Comparison of ENCODE assay signal across 15 mouse cellular contexts in the genomic region with DNA sequence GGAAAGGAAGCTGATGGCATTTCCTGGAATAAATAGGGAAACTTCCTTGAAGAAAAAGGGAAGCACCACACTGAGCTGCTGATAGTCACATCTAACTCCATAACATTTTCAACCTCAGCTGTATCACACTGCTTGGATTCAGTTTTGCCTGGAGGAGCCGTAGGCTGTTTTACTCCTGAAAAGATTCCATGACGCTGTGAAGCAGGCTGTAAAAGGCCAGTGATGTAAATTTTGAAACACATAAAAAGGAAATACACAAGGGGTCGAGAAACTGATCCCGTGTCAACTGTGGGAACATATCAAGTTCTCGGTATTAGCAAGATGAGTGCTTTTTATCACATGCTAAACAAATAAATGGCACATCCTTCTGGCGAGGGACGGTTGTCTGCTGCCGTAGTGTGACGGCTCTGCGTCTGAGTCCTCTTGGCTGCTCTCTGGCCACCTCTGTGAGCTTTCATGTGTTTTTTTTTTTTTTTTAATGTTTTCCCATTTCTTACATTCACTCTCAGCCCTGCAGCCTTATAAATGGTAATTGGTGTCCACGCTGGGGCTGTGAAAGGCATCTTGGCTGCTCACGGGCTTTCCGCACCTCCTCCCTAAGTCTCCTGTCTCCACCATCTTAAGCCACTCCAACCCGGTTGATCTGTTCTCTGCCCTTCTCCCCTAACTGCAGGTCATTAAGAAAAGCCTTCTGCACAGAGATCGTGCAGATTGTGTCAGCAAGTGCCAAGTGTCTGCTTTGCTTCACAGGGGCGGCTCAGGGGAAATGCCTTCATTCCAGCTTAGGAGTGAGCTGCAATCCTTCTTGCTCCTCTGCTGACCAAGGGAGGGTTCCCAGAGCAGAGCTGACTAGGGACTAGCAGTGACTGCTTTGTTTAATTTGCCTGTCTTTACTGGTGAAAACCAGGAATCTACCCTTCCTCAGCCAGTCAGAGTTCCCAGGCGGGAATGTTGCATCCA.
DNase-seq lines count a peak whose midpoint lies in the region; ATAC-seq and TF ChIP-seq lines count a peak whose summit lies in the region.
"Had no signal": no experiment of that assay in that cellular context is flagged by ENCODE, and none has a peak within 500 bp of the region (broad histone marks: within the 10 kb centered on the region; RNA-seq: fewer than 3 reads in every experiment).

No protein-coding gene starts in this region.

- H3K9me3 ChIP-seq in heart, embryonic 14.5 days (ENCODE audit: control insufficient read depth, low read length): no peaks in the 10 kb centered on the region
- H3K9me3 ChIP-seq in lung, postnatal 0 days (ENCODE audit: low read length): no peaks in the 10 kb centered on the region
- H3K9me3 ChIP-seq in intestine, embryonic 15.5 days: no peaks in the 10 kb centered on the region
- no peaks in the 10 kb centered on the region for H3K9me3 ChIP-seq in stomach, embryonic 16.5 days (replicated peaks; ENCODE audit: control insufficient read depth, low read length)
- H3K9me3 ChIP-seq: hindbrain, embryonic 12.5 days had no signal

- no peak for TF ChIP-seq EP300 in lung, postnatal 0 days (IDR thresholded peaks at IDR 0.05)

- H3K36me3 ChIP-seq in heart, embryonic 14.5 days (ENCODE audit: control insufficient read depth, insufficient read depth, low read length): no peaks in the 10 kb centered on the region
- no peaks in the 10 kb centered on the region for H3K36me3 ChIP-seq in lung, postnatal 0 days (ENCODE audit: insufficient read depth, low read length)
- H3K36me3 ChIP-seq in intestine, embryonic 15.5 days: no peaks in the 10 kb centered on the region
- no peaks in the 10 kb centered on the region for H3K36me3 ChIP-seq in stomach, embryonic 16.5 days (ENCODE audit: control insufficient read depth, insufficient read depth, low read length)
- H3K36me3 ChIP-seq: hindbrain, embryonic 12.5 days had no signal

- WGBS in heart, embryonic 14.5 days: 19% methylated on average over 17 of the region's 17 CpGs
- 46% methylated on average over 17 of the region's 17 CpGs for WGBS in lung, postnatal 0 days
- WGBS in intestine, embryonic 15.5 days: 36% methylated on average over 17 of the region's 17 CpGs
- 45% methylated on average over 17 of the region's 17 CpGs for WGBS in stomach, embryonic 16.5 days

- H3K4me3 ChIP-seq in heart, embryonic 14.5 days (ENCODE audit: control insufficient read depth in 1 of 2, insufficient read depth in 1 of 2, low read depth in 1 of 2, low read length in 2 of 2): no peak overlapping the region
- no peak overlapping the region for H3K4me3 ChIP-seq in lung, postnatal 0 days (ENCODE audit: low read depth, low read length)
- H3K4me3 ChIP-seq in intestine, embryonic 15.5 days (replicated peaks): no peak overlapping the region
- no peak overlapping the region for H3K4me3 ChIP-seq in stomach, embryonic 16.5 days (replicated peaks; ENCODE audit: low read length)
- H3K4me3 ChIP-seq: erythroblast, embryonic 14.5 days; hindbrain, embryonic 12.5 days had no signal

- intact Hi-C loops in heart, postnatal 36 days (cut with DNase I): no loop called here

- H3K4me1 ChIP-seq in heart, embryonic 14.5 days (ENCODE audit: control insufficient read depth in 2 of 2, insufficient read depth in 2 of 2, low read length in 2 of 2): peaks cover 13 to 21% of the 10 kb centered on the region in 2 experiments
- H3K4me1 ChIP-seq in lung, postnatal 0 days (ENCODE audit: insufficient read depth, low read depth, low read length): no peaks in the 10 kb centered on the region
- H3K4me1 ChIP-seq in intestine, embryonic 15.5 days (replicated peaks): peaks cover 13% of the 10 kb centered on the region
- H3K4me1 ChIP-seq in stomach, embryonic 16.5 days (ENCODE audit: control insufficient read depth, insufficient read depth, low read length): peaks cover 16% of the 10 kb centered on the region; the same call in 1 of the 2 replicates
- H3K4me1 ChIP-seq: hindbrain, embryonic 12.5 days had no signal

- H3K9ac ChIP-seq in heart, embryonic 14.5 days (ENCODE audit: low read length): no peak overlapping the region
- no peak overlapping the region for H3K9ac ChIP-seq in lung, postnatal 0 days (replicated peaks; ENCODE audit: low read depth)
- no peak overlapping the region for H3K9ac ChIP-seq in intestine, embryonic 15.5 days
- peak overlapping the region; percentile 46; the same call in 1 of the 2 replicates for H3K9ac ChIP-seq in stomach, embryonic 16.5 days (ENCODE audit: low read length)
- H3K9ac ChIP-seq: hindbrain, embryonic 12.5 days; liver, postnatal 0 days had no signal

- H3K27me3 ChIP-seq in heart, embryonic 14.5 days (ENCODE audit: control insufficient read depth, insufficient read depth, low read length): peaks cover 7% of the 10 kb centered on the region; the same call in 1 of the 2 replicates
- H3K27me3 ChIP-seq in lung, postnatal 0 days (replicated peaks; ENCODE audit: insufficient read depth, low read length): no peaks in the 10 kb centered on the region
- no peaks in the 10 kb centered on the region for H3K27me3 ChIP-seq in intestine, embryonic 15.5 days (replicated peaks)
- no peaks in the 10 kb centered on the region for H3K27me3 ChIP-seq in stomach, embryonic 16.5 days (ENCODE audit: control insufficient read depth, insufficient read depth, low read length)
- H3K27me3 ChIP-seq: hindbrain, embryonic 12.5 days had no signal

- H3K27ac ChIP-seq in heart, embryonic 14.5 days (replicated peaks in 1 of 2; ENCODE audit: control insufficient read depth in 1 of 2, insufficient read depth in 1 of 2, low read depth in 2 of 2, low read length in 2 of 2): peak overlapping the region; percentile 24 to 34; a peak in 3 of 4 replicates
- H3K27ac ChIP-seq in lung, postnatal 0 days (ENCODE audit: low read length): no peak overlapping the region
- H3K27ac ChIP-seq in intestine, embryonic 15.5 days: peak overlapping the region; percentile 68
- peak overlapping the region; percentile 54 for H3K27ac ChIP-seq in stomach, embryonic 16.5 days (ENCODE audit: low read length)
- H3K27ac ChIP-seq: hindbrain, embryonic 12.5 days; macrophage had no signal

- DNase-seq in heart, postnatal 36 days: no peak
- no peak for DNase-seq in lung, postnatal 0 days (ENCODE audit: low spot score)
- DNase-seq in lung, postnatal 10 days: no peak
- no peak for DNase-seq in gastrocnemius, postnatal 4 days (ENCODE audit: low spot score in 2 of 2)
- DNase-seq: gastrocnemius, postnatal 10 days; kidney, postnatal 10 days; liver, postnatal 0 days; thymus, adult 2 months had no signal

- TF ChIP-seq CTCF in lung, postnatal 0 days (IDR thresholded peaks at IDR 0.05): no peak

- H3K4me2 ChIP-seq in heart, embryonic 14.5 days (ENCODE audit: low read length): peak overlapping the region; percentile 55
- H3K4me2 ChIP-seq in lung, postnatal 0 days (replicated peaks; ENCODE audit: low read depth, low read length): no peak overlapping the region
- no peak overlapping the region for H3K4me2 ChIP-seq in intestine, embryonic 15.5 days (replicated peaks)
- 0 out of 2 replicates have a peak overlapping the region, but pooled peaks have one; percentile 2 for H3K4me2 ChIP-seq in stomach, embryonic 16.5 days (ENCODE audit: low read depth, low read length)
- H3K4me2 ChIP-seq: hindbrain, embryonic 12.5 days had no signal

- no peak for ATAC-seq in heart, embryonic 14.5 days (ENCODE audit: insufficient number of reproducible peaks, insufficient read depth, low FRiP score, low read depth)
- peak; percentile 16; the same call in 1 of the 2 replicates for ATAC-seq in lung, postnatal 0 days
- peak; percentile 67 for ATAC-seq in intestine, embryonic 15.5 days
- ATAC-seq in stomach, embryonic 16.5 days (ENCODE audit: insufficient read depth, low FRiP score): peak; percentile 66
- ATAC-seq: CD4-positive, CD25-positive, alpha-beta regulatory T cell, adult 4 months; liver, postnatal 0 days had no signal

Comparison
In these comparisons a context has a peak if more than half of its experiments do, and no peak if none do; other contexts are left out.
1. H3K4me2 ChIP-seq: peak in heart, embryonic 14.5 days (single experiment) and stomach, embryonic 16.5 days (single experiment); none in lung, postnatal 0 days (single experiment) and intestine, embryonic 15.5 days (single experiment).